Mouse (Mus musculus): ENCODE measurements around the gene Vmn1r119. TPM values are rescaled to one million over a fixed set of nuclear protein-coding genes. Genes with fewer than 3 reads are reported as not detected.
"Not testable (repeated sequence)": the region's sequence is repeated elsewhere in the genome, so short reads cannot be mapped to it uniquely, and the experiment has no call there.

The Vmn1r119 gene
- total RNA-seq (2014; rRNA removed) (not detected in 2 replicates), polyA plus RNA-seq (2015; fragmentation: Nextera tagmentation; extraction: Ambion mirVana) (not detected in 2 replicates)

- H3K9ac ChIP-seq (replicated peaks; ENCODE audit: low read length, poor library complexity, severe bottlenecking); H3K4me1 ChIP-seq (ENCODE audit: insufficient read depth, low read length); H3K9me3 ChIP-seq (ENCODE audit: low read length); H3K4me2 ChIP-seq (ENCODE audit: low read depth, low read length, poor library complexity, severe bottlenecking); H3K36me3 ChIP-seq (ENCODE audit: insufficient read depth, low read length); H3K27ac ChIP-seq (ENCODE audit: low read depth, low read length); ATAC-seq (ENCODE audit: low FRiP score); H3K4me3 ChIP-seq (ENCODE audit: low read depth, low read length); DNase-seq (ENCODE audit: low spot score); H3K27me3 ChIP-seq (ENCODE audit: insufficient read depth, low read length): not testable (repeated sequence)
- WGBS: no CpG with 5 or more reads among the region's 2 CpGs
Observed at GRCm38 (mm10) chr7:21012355-21012754, at the start of gene Vmn1r119. TSS of gene Vmn1r119 (minus strand) at chr7:21012455.

- not testable (repeated sequence) for H3K4me1 ChIP-seq (ENCODE audit: insufficient read depth, low read length); H3K27ac ChIP-seq (ENCODE audit: low read depth, low read length); H3K9me3 ChIP-seq (ENCODE audit: low read length); H3K9ac ChIP-seq (replicated peaks; ENCODE audit: low read length, poor library complexity, severe bottlenecking); H3K4me3 ChIP-seq (ENCODE audit: low read depth, low read length); ATAC-seq (ENCODE audit: low FRiP score); H3K4me2 ChIP-seq (ENCODE audit: low read depth, low read length, poor library complexity, severe bottlenecking); DNase-seq (ENCODE audit: low spot score); H3K36me3 ChIP-seq (ENCODE audit: insufficient read depth, low read length); H3K27me3 ChIP-seq (ENCODE audit: insufficient read depth, low read length)
- 67% methylated on average over 1 of the region's 1 CpGs for WGBS
Observed at GRCm38 (mm10) chr7:21053684-21054083, 41.4 kb upstream of the Vmn1r119 start, which contains the start of gene Vmn1r120. TSS of gene Vmn1r120 (minus strand) at chr7:21053784.

Other genes with a start within 250 kb of the Vmn1r119 start
- gene Vmn1r112, start 241.3 kb downstream of the Vmn1r119 start, total RNA-seq (2014; rRNA removed): not detected in 2 replicates
- gene Vmn1r112, start 241.3 kb downstream of the Vmn1r119 start, polyA plus RNA-seq (2015; fragmentation: Nextera tagmentation; extraction: Ambion mirVana): not detected in 2 replicates
- gene Vmn1r113, start 225.2 kb downstream of the Vmn1r119 start, total RNA-seq (2014; rRNA removed): not detected in 2 replicates
- not detected in 2 replicates for gene Vmn1r113, start 225.2 kb downstream of the Vmn1r119 start, polyA plus RNA-seq (2015; fragmentation: Nextera tagmentation; extraction: Ambion mirVana)
- not detected in 2 replicates for gene Vmn1r114, start 200.3 kb downstream of the Vmn1r119 start, total RNA-seq (2014; rRNA removed)
- gene Vmn1r114, start 200.3 kb downstream of the Vmn1r119 start, polyA plus RNA-seq (2015; fragmentation: Nextera tagmentation; extraction: Ambion mirVana): not detected in 2 replicates
- gene Vmn1r115, start 167.5 kb downstream of the Vmn1r119 start, total RNA-seq (2014; rRNA removed): not detected in 2 replicates
- gene Vmn1r115, start 167.5 kb downstream of the Vmn1r119 start, polyA plus RNA-seq (2015; fragmentation: Nextera tagmentation; extraction: Ambion mirVana): not detected in 2 replicates
- gene Vmn1r116, start 140.2 kb downstream of the Vmn1r119 start, total RNA-seq (2014; rRNA removed): not detected in 2 replicates
- gene Vmn1r116, start 140.2 kb downstream of the Vmn1r119 start, polyA plus RNA-seq (2015; fragmentation: Nextera tagmentation; extraction: Ambion mirVana): not detected in 2 replicates
- gene Vmn1r117, start 128.3 kb downstream of the Vmn1r119 start, total RNA-seq (2014; rRNA removed): not detected in 2 replicates
- not detected in 2 replicates for gene Vmn1r117, start 128.3 kb downstream of the Vmn1r119 start, polyA plus RNA-seq (2015; fragmentation: Nextera tagmentation; extraction: Ambion mirVana)
- not detected in 2 replicates for gene Vmn1r118, start 100.1 kb downstream of the Vmn1r119 start, total RNA-seq (2014; rRNA removed)
- gene Vmn1r118, start 100.1 kb downstream of the Vmn1r119 start, polyA plus RNA-seq (2015; fragmentation: Nextera tagmentation; extraction: Ambion mirVana): not detected in 2 replicates
- gene Vmn1r120, start 41.3 kb upstream of the Vmn1r119 start, total RNA-seq (2014; rRNA removed): not detected in 2 replicates
- not detected in 2 replicates for gene Vmn1r120, start 41.3 kb upstream of the Vmn1r119 start, polyA plus RNA-seq (2015; fragmentation: Nextera tagmentation; extraction: Ambion mirVana)
- gene Vmn1r121, start 86.1 kb upstream of the Vmn1r119 start, total RNA-seq (2014; rRNA removed): not detected in 2 replicates
- not detected in 2 replicates for gene Vmn1r121, start 86.1 kb upstream of the Vmn1r119 start, polyA plus RNA-seq (2015; fragmentation: Nextera tagmentation; extraction: Ambion mirVana)
- not detected in 2 replicates for gene Vmn1r122, start 121.7 kb upstream of the Vmn1r119 start, total RNA-seq (2014; rRNA removed)
- gene Vmn1r122, start 121.7 kb upstream of the Vmn1r119 start, polyA plus RNA-seq (2015; fragmentation: Nextera tagmentation; extraction: Ambion mirVana): not detected in 2 replicates
- not detected in 2 replicates for gene Vmn1r123, start 149.7 kb upstream of the Vmn1r119 start, total RNA-seq (2014; rRNA removed)
- gene Vmn1r123, start 149.7 kb upstream of the Vmn1r119 start, polyA plus RNA-seq (2015; fragmentation: Nextera tagmentation; extraction: Ambion mirVana): not detected in 2 replicates
- not detected in 2 replicates for gene Gm5157, start 178.0 kb upstream of the Vmn1r119 start, total RNA-seq (2014; rRNA removed)
- gene Gm5157, start 178.0 kb upstream of the Vmn1r119 start, polyA plus RNA-seq (2015; fragmentation: Nextera tagmentation; extraction: Ambion mirVana): not detected in 2 replicates
- not detected in 2 replicates for gene Vmn1r124, start 248.2 kb upstream of the Vmn1r119 start, total RNA-seq (2014; rRNA removed)
- not detected in 2 replicates for gene Vmn1r124, start 248.2 kb upstream of the Vmn1r119 start, polyA plus RNA-seq (2015; fragmentation: Nextera tagmentation; extraction: Ambion mirVana)

Measured in midbrain, postnatal 0 days (tissue).